10 mouse cellular contexts compared by ENCODE assay signal in the genomic region with DNA sequence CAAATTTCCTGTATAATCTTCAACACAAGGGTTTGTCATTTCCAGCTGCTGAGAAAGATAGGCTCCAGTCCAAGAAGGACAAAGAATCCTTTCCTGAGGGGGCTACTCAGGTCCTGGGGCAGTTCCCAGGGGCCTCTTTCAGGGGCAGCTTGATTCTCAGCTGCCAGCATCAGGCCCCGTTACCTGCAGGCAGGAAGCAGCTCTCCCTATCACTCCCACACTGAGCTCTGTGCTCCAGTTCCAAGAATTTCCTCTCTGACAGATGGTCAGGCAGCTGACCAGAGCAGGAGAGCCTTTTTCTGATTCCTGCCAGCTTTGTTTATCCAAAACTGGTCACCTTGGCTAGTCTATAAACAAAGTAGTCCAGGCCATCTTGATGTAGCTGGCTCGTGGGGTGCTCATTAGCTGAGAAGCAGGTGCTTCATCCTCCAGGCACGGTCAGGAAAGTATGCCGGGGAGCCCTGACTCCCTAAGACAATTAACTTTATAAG.
DNase-seq lines count a peak whose midpoint lies in the region; ATAC-seq and TF ChIP-seq lines count a peak whose summit lies in the region.
"Had no signal": no experiment of that assay in that cellular context is flagged by ENCODE, and none has a peak within 500 bp of the region (broad histone marks: within the 10 kb centered on the region; RNA-seq: fewer than 3 reads in every experiment).

No protein-coding gene starts in this region.

- no peaks in the 10 kb centered on the region for H3K27me3 ChIP-seq in kidney, postnatal 0 days (ENCODE audit: insufficient read depth, low read length)
- no peaks in the 10 kb centered on the region for H3K27me3 ChIP-seq in cerebellum, adult 2 months (ENCODE audit: control insufficient read depth, insufficient read depth, low read length)
- no peaks in the 10 kb centered on the region for H3K27me3 ChIP-seq in lung, embryonic 16.5 days (ENCODE audit: control insufficient read depth, insufficient read depth, low read depth, low read length)
- H3K27me3 ChIP-seq in liver, embryonic 12.5 days (replicated peaks): no peaks in the 10 kb centered on the region

- no peaks in the 10 kb centered on the region for H3K4me1 ChIP-seq in kidney, postnatal 0 days (replicated peaks; ENCODE audit: insufficient read depth, low read length)
- peaks cover 33% of the 10 kb centered on the region for H3K4me1 ChIP-seq in cerebellum, adult 2 months (ENCODE audit: control insufficient read depth, insufficient read depth, low read length)
- no peaks in the 10 kb centered on the region for H3K4me1 ChIP-seq in lung, embryonic 16.5 days (replicated peaks; ENCODE audit: control insufficient read depth, insufficient read depth, low read length)
- no peaks in the 10 kb centered on the region for H3K4me1 ChIP-seq in liver, embryonic 12.5 days
- H3K4me1 ChIP-seq: embryonic facial prominence, embryonic 10.5 days had no signal

- no peak overlapping the region for H3K9ac ChIP-seq in kidney, postnatal 0 days (ENCODE audit: low read depth, low read length)
- H3K9ac ChIP-seq in lung, embryonic 16.5 days (ENCODE audit: low read length): no peak overlapping the region
- no peak overlapping the region for H3K9ac ChIP-seq in liver, embryonic 12.5 days
- H3K9ac ChIP-seq: liver, embryonic 14.5 days had no signal

- no peaks in the 10 kb centered on the region for H3K9me3 ChIP-seq in kidney, postnatal 0 days (replicated peaks; ENCODE audit: low read length)
- no peaks in the 10 kb centered on the region for H3K9me3 ChIP-seq in lung, embryonic 16.5 days (ENCODE audit: control insufficient read depth, low read length)
- H3K9me3 ChIP-seq in liver, embryonic 12.5 days (replicated peaks): no peaks in the 10 kb centered on the region
- H3K9me3 ChIP-seq: embryonic facial prominence, embryonic 10.5 days had no signal

- no peaks in the 10 kb centered on the region; the same call in 1 of the 2 replicates for H3K36me3 ChIP-seq in kidney, postnatal 0 days (ENCODE audit: insufficient read depth, low read length)
- no peaks in the 10 kb centered on the region for H3K36me3 ChIP-seq in lung, embryonic 16.5 days (ENCODE audit: control insufficient read depth, insufficient read depth, low read length)
- H3K36me3 ChIP-seq in liver, embryonic 12.5 days: no peaks in the 10 kb centered on the region
- H3K36me3 ChIP-seq: embryonic facial prominence, embryonic 10.5 days had no signal

- peak; percentile 44 for DNase-seq in kidney, postnatal 0 days (ENCODE audit: low spot score)
- DNase-seq in kidney, adult 8-10 months: no peak
- DNase-seq in cerebellum, adult 2 months: peak; percentile 88 to 96
- DNase-seq in heart, adult 9 months (ENCODE audit: low spot score in 2 of 2): peak; percentile 62 to 88
- no peak for DNase-seq in right cerebral cortex, postnatal 4 days
- DNase-seq: thymus, postnatal 14 days had no signal

- peak; percentile 30; the same call in 1 of the 2 replicates for TF ChIP-seq POLR2A in cerebellum, adult 2 months (IDR thresholded peaks at IDR 0.05; ENCODE audit: borderline replicate concordance, insufficient read depth, low read length)

- no peak overlapping the region for H3K27ac ChIP-seq in kidney, postnatal 0 days
- H3K27ac ChIP-seq in cerebellum, adult 2 months (ENCODE audit: insufficient read depth, low read length): peak overlapping the region; percentile 91
- no peak overlapping the region for H3K27ac ChIP-seq in lung, embryonic 16.5 days (ENCODE audit: low read length)
- no peak overlapping the region for H3K27ac ChIP-seq in liver, embryonic 12.5 days
- H3K27ac ChIP-seq: embryonic facial prominence, embryonic 10.5 days; liver, embryonic 14.5 days had no signal

- 27% methylated on average over 4 of the region's 4 CpGs for WGBS in kidney, postnatal 0 days
- 8% methylated on average over 4 of the region's 4 CpGs for WGBS in cerebellum, adult 2 months
- 45% methylated on average over 4 of the region's 4 CpGs for WGBS in lung, embryonic 16.5 days
- WGBS in liver, embryonic 12.5 days (ENCODE audit: insufficient replicate concordance): 57% methylated on average over 4 of the region's 4 CpGs

- no peak for ATAC-seq in kidney, postnatal 0 days (replicated peaks; ENCODE audit: low FRiP score, low read depth)
- peak; percentile 47; the same call in 1 of the 2 replicates for ATAC-seq in lung, embryonic 16.5 days (ENCODE audit: low read depth)
- no peak for ATAC-seq in liver, embryonic 12.5 days

- TF ChIP-seq CTCF in kidney, postnatal 0 days (IDR thresholded peaks at IDR 0.05; ENCODE audit: low read depth): no peak
- no peak for TF ChIP-seq CTCF in cerebellum, adult 2 months (IDR thresholded peaks at IDR 0.05; ENCODE audit: borderline replicate concordance, insufficient read depth, low read depth, low read length)

- no peak overlapping the region for H3K4me2 ChIP-seq in kidney, postnatal 0 days (ENCODE audit: low read length)
- H3K4me2 ChIP-seq in lung, embryonic 16.5 days (ENCODE audit: low read depth, low read length): no peak overlapping the region
- H3K4me2 ChIP-seq in liver, embryonic 12.5 days: no peak overlapping the region

- H3K4me3 ChIP-seq in kidney, postnatal 0 days (replicated peaks; ENCODE audit: low read depth, low read length): no peak overlapping the region
- H3K4me3 ChIP-seq in cerebellum, adult 2 months (replicated peaks; ENCODE audit: insufficient read depth, low read depth, low read length): no peak overlapping the region
- no peak overlapping the region for H3K4me3 ChIP-seq in lung, embryonic 16.5 days (ENCODE audit: low read length)
- no peak overlapping the region for H3K4me3 ChIP-seq in liver, embryonic 12.5 days
- H3K4me3 ChIP-seq: embryonic facial prominence, embryonic 10.5 days had no signal

Comparison
In these comparisons a context has a peak if more than half of its experiments do, and no peak if none do; other contexts are left out.
1. DNase-seq: peak in kidney, postnatal 0 days (single experiment), cerebellum, adult 2 months (2 of 2) and heart, adult 9 months (2 of 2); none in kidney, adult 8-10 months (0 of 2) and right cerebral cortex, postnatal 4 days (single experiment).